Mouse (Mus musculus) brain, embryonic 14.5 days (tissue): ENCODE measurements around the gene Tank.

Experiments used
- CTCF ChIP-seq: fragments of 200-500 bp; IDR thresholded peaks from 2 replicates; pipeline ENCODE4 v1.5.1; 2012; ENCODE audit warnings: inconsistent platforms, mild to moderate bottlenecking, moderate library complexity, borderline replicate concordance; ENCODE audit not compliant: insufficient read depth, insufficient read length; ENCODE audit errors: extremely low read depth
- POLR2A ChIP-seq: fragments of 200-500 bp; IDR thresholded peaks from 2 replicates; pipeline ENCODE4 v1.6.1; 2012; ENCODE audit warnings: mild to moderate bottlenecking, inconsistent platforms, borderline replicate concordance; ENCODE audit not compliant: poor library complexity, insufficient read depth, insufficient read length, severe bottlenecking; ENCODE audit errors: extremely low read depth

- TF ChIP-seq POLR2A: no peak
- TF ChIP-seq CTCF: no peak
Observed at GRCm38 (mm10) chr2:61630864-61631555, 52.6 kb downstream of the Tank start.
